Mouse (Mus musculus) neural tube, embryonic 14.5 days (tissue): ENCODE measurements around the gene Ptprm. TPM values are rescaled to one million over a fixed set of nuclear protein-coding genes. Genes with fewer than 3 reads are reported as not detected.

ENCODE experiments used
- ATAC-seq: fragments of 200-750 bp; cut with Nextera tagmentation; 2 replicates; pipeline ENCODE4 v1.8.0; 2017; ENCODE audit warnings: low read depth, mild to moderate bottlenecking, moderate TSS enrichment, moderate library complexity
- H3K27ac ChIP-seq: fragments of 300-500 bp; sonication (generic); 2 replicates; pipeline ENCODE4 v1.5.1; 2014; ENCODE audit warnings: low read depth, mild to moderate bottlenecking, control low read depth, low read length, moderate library complexity, mixed read lengths
- H3K27me3 ChIP-seq: fragments of 300-500 bp; sonication (generic); 2 replicates; pipeline ENCODE4 v1.6.1; 2014; ENCODE audit warnings: low read length; ENCODE audit not compliant: control insufficient read depth, insufficient read depth
- H3K36me3 ChIP-seq: fragments of 300-500 bp; sonication (generic); 2 replicates; pipeline ENCODE4 v1.6.1; 2014; ENCODE audit warnings: low read length, mixed read lengths; ENCODE audit not compliant: control insufficient read depth, insufficient read depth
- H3K4me1 ChIP-seq: fragments of 300-500 bp; sonication (generic); 2 replicates; pipeline ENCODE4 v1.6.1; 2014; ENCODE audit warnings: low read length; ENCODE audit not compliant: control insufficient read depth, insufficient read depth
- H3K4me2 ChIP-seq: fragments of 300-500 bp; sonication (generic); 2 replicates; pipeline ENCODE4 v1.6.1; 2014; ENCODE audit warnings: mild to moderate bottlenecking, low read depth, low read length, control low read depth
- H3K4me3 ChIP-seq: fragments of 300-500 bp; sonication (generic); 2 replicates; pipeline ENCODE4 v1.5.1; 2014; ENCODE audit warnings: low read depth, low read length, control low read depth, mixed read lengths
- H3K9ac ChIP-seq: fragments of 300-500 bp; sonication (generic); replicated peaks from 2 replicates; pipeline ENCODE4 v1.6.1; 2014; ENCODE audit warnings: low read depth, mild to moderate bottlenecking, control low read depth, low read length, mixed read lengths
- H3K9me3 ChIP-seq: fragments of 300-500 bp; sonication (generic); 2 replicates; pipeline ENCODE4 v1.6.1; 2016; ENCODE audit warnings: low read length; ENCODE audit not compliant: control insufficient read depth
- WGBS: fragments of 180-500 bp; shearing (Covaris S2); extraction: QIAGEN DNeasy Blood & Tissue Kit; methylation state at CpG from one replicate; pipeline ENCODE4 v1.1.7; 2014; 5-methylcytosine and 5-hydroxymethylcytosine counted together
- polyA plus RNA-seq: library from polyadenylated mRNA; unstranded; fragments of >200 nt; fragmentation: Nextera tagmentation; extraction: Ambion mirVana; gene quantifications from 2 replicates; pipeline ENCODE4 v1.2.1, GENCODE M21; 2014

The Ptprm gene
- polyA plus RNA-seq, 1 experiment from 2014 or later: 26.9 TPM

DNA sequence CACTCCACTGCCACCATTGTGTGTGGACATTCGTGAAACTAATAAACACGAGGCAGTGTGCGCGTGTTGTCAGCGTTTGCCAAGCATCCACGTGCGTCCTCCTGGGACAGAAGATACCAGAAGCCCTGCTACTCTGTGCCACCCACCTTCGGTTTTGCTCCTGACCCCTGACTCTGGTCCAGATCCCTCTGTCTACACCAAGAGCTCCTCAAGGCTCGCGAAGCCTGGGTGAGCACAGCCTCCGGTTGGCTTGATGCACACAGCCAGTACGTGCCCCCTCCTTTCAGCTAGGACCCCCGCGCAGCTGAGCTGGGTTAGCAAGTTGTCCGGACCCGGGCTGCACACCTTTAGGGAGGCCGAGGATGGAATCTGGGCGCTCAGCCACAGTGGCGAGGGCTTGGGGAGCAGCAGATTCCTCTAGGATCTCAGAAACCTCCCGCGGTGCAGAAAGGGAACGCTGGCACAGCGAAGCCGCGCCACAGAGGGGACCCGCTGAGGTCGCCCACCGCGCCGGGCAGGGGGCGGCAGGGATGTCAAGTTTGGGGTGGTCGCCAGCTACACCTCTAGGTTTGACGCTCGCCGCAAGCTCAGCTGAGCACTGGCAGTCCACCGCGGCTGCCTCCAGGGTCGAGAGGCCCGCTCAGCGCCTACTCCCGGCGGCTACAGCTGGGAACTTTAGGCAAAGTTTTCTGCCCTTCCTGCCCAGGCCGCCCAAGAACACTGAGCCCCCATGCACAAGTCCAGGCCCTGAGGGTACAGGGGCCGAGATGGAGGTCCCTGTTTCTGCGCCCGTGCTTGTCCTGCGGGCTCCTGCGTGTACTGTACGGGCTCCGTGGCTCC is 1.1 kb downstream of the Ptprm start:
- 2% methylated on average over 50 of the region's 50 CpGs for WGBS
- Histone ChIP-seq H3K9ac (peak overlapping the region; percentile 64), H3K27ac (no peak overlapping the region), H3K27me3 (peaks cover 2% of the 10 kb centered on the region; the same call in 1 of the 2 replicates), H3K36me3 (no peaks in the 10 kb centered on the region), H3K9me3 (no peaks in the 10 kb centered on the region), H3K4me2 (peak overlapping the region; percentile 95), H3K4me1 (no peaks in the 10 kb centered on the region), H3K4me3 (peak overlapping the region; percentile 65)
- peak; percentile 19; the same call in 1 of the 2 replicates for ATAC-seq

DNA sequence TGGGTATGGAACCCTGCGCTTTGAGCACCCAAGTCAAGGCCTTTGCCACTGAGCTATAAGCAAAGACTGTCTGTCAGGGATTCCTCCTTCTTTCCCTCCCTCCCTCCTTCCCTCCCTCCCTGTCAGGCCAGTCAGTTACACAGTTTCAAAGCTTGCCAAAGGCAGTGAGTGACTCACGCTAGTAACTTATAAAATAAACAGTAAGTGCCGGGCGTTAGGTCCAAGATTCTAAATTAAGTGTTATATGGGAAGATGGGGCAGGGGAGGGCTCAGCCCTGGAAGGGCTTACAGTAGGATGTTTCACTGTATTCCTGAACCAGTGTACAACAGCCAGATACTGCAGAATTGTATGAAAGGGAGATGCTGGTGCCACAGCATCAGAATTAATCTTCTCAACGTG is 2.8 kb downstream of the Ptprm start:
- ATAC-seq: no peak
- Histone ChIP-seq H3K4me2 (peak overlapping the region; percentile 95), H3K4me1 (no peaks in the 10 kb centered on the region), H3K9ac (no peak overlapping the region), H3K9me3 (no peaks in the 10 kb centered on the region), H3K27ac (no peak overlapping the region), H3K4me3 (no peak overlapping the region; the same call in 1 of the 2 replicates), H3K27me3 (peaks cover 2% of the 10 kb centered on the region; the same call in 1 of the 2 replicates), H3K36me3 (no peaks in the 10 kb centered on the region)
- WGBS: 62% methylated on average over 5 of the region's 5 CpGs

GRCm38 (mm10) chr17:67350536-67350935 is 3.7 kb downstream of the Ptprm start:
- ATAC-seq: no peak
- no peak overlapping the region for H3K4me3 ChIP-seq
- no peaks in the 10 kb centered on the region for H3K9me3 ChIP-seq
- H3K9ac ChIP-seq: no peak overlapping the region
- no peaks in the 10 kb centered on the region for H3K4me1 ChIP-seq
- no peaks in the 10 kb centered on the region for H3K36me3 ChIP-seq
- H3K27me3 ChIP-seq: peaks cover 2% of the 10 kb centered on the region; the same call in 1 of the 2 replicates
- WGBS: 75% methylated on average over 7 of the region's 7 CpGs
- H3K4me2 ChIP-seq: 0 out of 2 replicates have a peak overlapping the region, but pooled peaks have one; percentile 95
- H3K27ac ChIP-seq: no peak overlapping the region

- 96% methylated on average over 8 of the region's 8 CpGs for WGBS
- H3K4me1 ChIP-seq: no peaks in the 10 kb centered on the region
- no peak overlapping the region for H3K4me2 ChIP-seq
- H3K4me3 ChIP-seq: no peak overlapping the region
- no peaks in the 10 kb centered on the region for H3K36me3 ChIP-seq
- H3K9ac ChIP-seq: no peak overlapping the region
- H3K27ac ChIP-seq: no peak overlapping the region
- no peak for ATAC-seq
- H3K9me3 ChIP-seq: no peaks in the 10 kb centered on the region
- peaks cover 2% of the 10 kb centered on the region; the same call in 1 of the 2 replicates for H3K27me3 ChIP-seq
Measured at GRCm38 (mm10) chr17:67349594-67349993, 4.7 kb downstream of the Ptprm start.

DNA sequence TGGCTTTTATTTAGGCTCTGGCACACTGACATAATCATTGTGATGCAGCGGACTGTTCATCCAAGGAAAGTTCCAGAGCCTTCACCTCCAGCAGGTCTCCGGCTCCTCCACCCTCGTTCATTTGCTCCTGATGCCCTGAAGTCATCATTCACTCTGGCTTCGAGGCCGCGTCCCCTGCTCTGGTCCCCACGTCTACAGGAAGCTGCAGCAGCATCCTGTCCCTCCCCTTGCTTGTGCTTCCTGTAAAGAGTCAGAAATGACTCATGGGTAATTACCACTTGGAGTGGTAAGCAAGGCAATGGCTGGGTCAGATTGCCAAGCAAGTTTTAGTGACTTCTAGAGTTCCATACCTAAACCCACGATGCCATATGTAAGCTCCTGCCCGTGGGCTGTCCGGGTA is 7.3 kb downstream of the Ptprm start:
- Histone ChIP-seq H3K36me3 (no peaks in the 10 kb centered on the region), H3K4me3 (no peak overlapping the region), H3K9me3 (no peaks in the 10 kb centered on the region), H3K27ac (no peak overlapping the region), H3K4me1 (no peaks in the 10 kb centered on the region), H3K4me2 (no peak overlapping the region), H3K27me3 (no peaks in the 10 kb centered on the region), H3K9ac (no peak overlapping the region)
- WGBS: 78% methylated on average over 10 of the region's 10 CpGs
- ATAC-seq: no peak

- no peaks in the 10 kb centered on the region for H3K36me3 ChIP-seq
- no peaks in the 10 kb centered on the region for H3K4me1 ChIP-seq
- no peak for ATAC-seq
- H3K9me3 ChIP-seq: no peaks in the 10 kb centered on the region
- H3K27ac ChIP-seq: no peak overlapping the region
- no peak overlapping the region for H3K4me2 ChIP-seq
- no peak overlapping the region for H3K4me3 ChIP-seq
- H3K9ac ChIP-seq: no peak overlapping the region
- 97% methylated on average over 8 of the region's 8 CpGs for WGBS
- no peaks in the 10 kb centered on the region for H3K27me3 ChIP-seq
Measured at GRCm38 (mm10) chr17:67345157-67345556, 9.1 kb downstream of the Ptprm start.

DNA sequence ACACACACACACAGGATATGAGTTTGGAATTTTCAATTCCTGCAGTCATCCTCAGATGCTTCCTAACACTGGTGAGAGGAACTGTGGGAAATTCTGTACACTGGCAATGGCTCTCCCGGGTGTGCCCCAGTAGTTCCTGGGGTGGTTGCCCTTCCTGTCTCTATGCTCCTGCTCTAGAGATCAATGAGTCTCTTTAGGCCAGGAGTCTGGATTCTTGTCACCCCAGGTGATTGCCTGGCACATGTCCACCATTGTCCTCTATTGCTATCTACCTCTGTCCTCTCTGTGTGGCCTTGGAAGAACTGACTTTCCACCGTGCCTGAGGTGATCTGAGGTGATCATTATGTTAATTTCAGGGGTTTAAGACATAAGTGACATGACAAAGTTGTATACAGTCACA is 10.8 kb downstream of the Ptprm start:
- no peak overlapping the region for H3K9ac ChIP-seq
- no peaks in the 10 kb centered on the region for H3K36me3 ChIP-seq
- H3K4me2 ChIP-seq: no peak overlapping the region
- no peaks in the 10 kb centered on the region for H3K9me3 ChIP-seq
- no peaks in the 10 kb centered on the region for H3K27me3 ChIP-seq
- no peak overlapping the region for H3K27ac ChIP-seq
- no peaks in the 10 kb centered on the region for H3K4me1 ChIP-seq
- 88% methylated on average over 2 of the region's 2 CpGs for WGBS
- no peak overlapping the region for H3K4me3 ChIP-seq
- no peak for ATAC-seq

DNA sequence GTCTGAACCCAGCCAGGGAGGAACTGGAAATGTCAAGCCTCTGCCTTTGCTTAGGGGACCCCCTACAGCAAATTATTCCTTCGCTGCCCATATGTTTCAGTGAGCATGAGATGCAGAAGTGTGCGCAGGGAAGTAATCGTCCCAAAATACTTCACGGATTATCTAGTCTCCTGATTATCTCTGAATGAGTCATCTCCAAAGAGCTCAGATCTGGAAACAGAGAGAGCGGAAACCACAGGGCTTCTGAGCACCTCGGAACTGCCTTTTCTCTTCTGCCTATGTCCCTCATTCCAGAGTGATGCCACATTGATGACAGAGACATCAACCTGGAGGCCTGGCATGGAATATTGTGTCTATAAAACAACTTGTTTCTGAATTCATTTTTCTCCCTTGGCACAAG is 11.3 kb downstream of the Ptprm start:
- Histone ChIP-seq H3K27me3 (no peaks in the 10 kb centered on the region), H3K4me3 (no peak overlapping the region), H3K4me2 (no peak overlapping the region), H3K9me3 (no peaks in the 10 kb centered on the region), H3K4me1 (no peaks in the 10 kb centered on the region), H3K9ac (no peak overlapping the region), H3K36me3 (no peaks in the 10 kb centered on the region), H3K27ac (no peak overlapping the region)
- ATAC-seq: no peak
- 88% methylated on average over 6 of the region's 6 CpGs for WGBS

DNA sequence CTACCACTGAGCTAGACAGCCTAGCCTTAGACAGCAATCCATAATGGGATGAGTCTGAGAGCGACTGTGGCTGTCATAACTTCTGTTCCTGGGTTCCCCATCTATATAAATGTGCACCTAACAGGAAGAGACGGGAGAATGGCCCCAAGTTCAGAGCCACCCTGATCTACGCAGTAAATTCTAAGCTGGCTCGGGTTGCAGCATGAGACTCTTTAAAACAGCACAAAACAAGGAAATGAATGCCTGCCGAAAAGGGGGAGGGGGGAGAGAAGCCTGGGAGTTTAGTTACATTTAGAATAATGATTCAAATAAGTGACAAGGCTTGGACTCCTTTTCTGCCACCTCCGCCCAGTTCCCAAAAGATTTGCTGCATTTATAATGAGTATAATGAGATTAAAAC is 13.9 kb downstream of the Ptprm start:
- no peaks in the 10 kb centered on the region for H3K4me1 ChIP-seq
- H3K4me2 ChIP-seq: no peak overlapping the region
- no peaks in the 10 kb centered on the region for H3K27me3 ChIP-seq
- no peaks in the 10 kb centered on the region for H3K36me3 ChIP-seq
- H3K9me3 ChIP-seq: no peaks in the 10 kb centered on the region
- ATAC-seq: no peak
- H3K27ac ChIP-seq: no peak overlapping the region
- H3K4me3 ChIP-seq: no peak overlapping the region
- WGBS: 73% methylated on average over 6 of the region's 6 CpGs
- no peak overlapping the region for H3K9ac ChIP-seq
